Mouse (Mus musculus): ENCODE measurements at regions not wholly inside any gene's neighbourhood (a gene's known extent, or its start where the extent isn't known, plus 50 kb on each side); places are given as distances from the start of the nearest gene placed in this dataset.

DNA sequence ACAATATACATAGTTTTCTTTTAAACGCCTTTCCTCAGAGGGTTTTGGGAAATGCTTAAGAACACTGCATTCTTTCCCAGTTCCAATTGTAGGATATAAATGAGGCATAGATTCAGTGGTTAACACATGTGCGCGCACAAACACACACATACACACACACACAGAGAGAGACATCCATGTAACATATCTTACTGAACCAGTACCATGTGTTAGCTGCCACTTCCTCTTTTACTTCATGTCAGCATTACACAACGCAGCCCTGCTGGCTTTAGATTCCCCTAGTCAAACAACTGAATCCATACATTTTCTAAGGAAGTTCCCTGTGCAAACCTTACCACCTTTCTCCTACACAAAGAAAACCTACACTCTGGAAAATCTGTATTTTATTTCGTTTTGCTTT is 189.1 kb upstream of the Atp2b1 start:
- DNase-seq: no peak

DNA sequence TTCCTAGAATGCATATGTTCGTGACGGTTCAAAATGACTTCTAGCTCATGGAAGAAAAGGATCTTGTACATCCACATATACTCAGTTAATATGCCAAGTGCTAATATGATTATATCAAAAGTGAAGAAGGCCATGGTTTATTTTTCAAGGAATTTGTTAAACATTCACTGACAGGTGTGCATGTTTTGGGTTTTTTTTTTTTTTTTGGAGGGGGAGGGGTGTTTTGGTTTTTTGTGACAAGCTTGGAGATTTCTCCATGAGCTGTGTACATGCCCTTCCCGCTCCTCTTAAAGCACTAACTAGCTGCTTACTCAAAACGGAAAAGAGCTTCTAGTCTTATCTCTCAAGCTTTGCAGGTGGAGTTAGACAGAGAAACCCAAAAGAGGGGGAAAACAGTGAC is 187.1 kb upstream of the Atp2b1 start:
- no peak for DNase-seq

DNA sequence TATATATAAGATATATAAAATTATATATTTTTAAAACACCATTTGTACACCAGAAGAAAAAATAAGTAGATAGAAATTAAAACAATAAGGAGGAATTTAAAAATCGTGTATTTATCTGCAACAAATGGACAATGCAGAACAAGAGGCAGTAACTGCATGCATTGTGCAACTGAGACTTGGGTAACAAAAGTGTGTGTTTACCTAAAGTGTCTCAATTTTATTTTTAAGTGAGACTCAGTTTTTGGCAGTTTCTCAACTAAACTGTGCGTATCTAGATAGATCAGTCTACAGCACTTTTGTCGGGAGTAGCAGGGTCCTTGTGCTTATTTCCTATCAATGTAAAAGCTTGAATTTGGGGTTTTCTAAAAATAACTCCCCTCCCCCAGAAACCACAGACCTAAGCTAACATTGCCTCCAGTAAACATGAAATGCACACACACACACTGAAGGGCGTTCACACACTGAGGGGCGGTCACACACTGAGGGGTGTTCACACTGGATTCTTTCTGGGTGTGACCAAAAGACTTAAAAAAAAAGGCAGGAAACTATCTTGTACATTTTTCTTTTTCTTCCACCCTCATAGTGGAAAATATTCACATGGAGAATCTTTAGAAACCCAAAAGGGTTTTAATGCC is 185.7 kb upstream of the Atp2b1 start:
- DNase-seq: no peak

DNA sequence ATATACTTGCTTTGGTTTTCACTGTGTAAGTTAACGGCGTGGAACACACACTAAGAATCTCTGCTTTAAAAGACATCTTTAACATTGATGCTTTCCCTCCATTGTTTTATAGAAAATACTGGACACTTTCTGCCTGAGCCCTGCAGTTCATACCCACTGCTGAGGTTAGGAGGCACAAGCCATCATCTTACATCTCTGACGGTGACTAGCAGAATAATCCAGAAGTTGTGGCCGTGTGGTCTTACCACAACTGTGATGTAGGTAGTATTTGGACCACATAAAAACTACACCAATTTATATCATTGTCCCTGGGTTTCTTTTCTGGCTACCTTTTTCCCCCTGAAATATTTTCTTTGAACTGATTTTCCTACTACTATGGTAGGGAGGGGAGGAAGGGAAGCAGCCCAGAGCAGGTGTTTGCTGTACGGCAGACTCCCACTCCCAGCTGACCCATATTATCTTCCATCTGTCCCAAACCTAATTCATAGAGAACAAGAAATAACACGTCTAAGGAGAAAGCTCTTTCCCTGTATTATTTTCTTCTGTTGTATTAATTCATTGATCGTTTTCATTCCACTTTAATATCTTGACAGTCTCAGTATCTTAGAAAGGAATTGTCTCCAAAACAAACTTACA is 180.1 kb upstream of the Atp2b1 start:
- no peak for DNase-seq

DNA sequence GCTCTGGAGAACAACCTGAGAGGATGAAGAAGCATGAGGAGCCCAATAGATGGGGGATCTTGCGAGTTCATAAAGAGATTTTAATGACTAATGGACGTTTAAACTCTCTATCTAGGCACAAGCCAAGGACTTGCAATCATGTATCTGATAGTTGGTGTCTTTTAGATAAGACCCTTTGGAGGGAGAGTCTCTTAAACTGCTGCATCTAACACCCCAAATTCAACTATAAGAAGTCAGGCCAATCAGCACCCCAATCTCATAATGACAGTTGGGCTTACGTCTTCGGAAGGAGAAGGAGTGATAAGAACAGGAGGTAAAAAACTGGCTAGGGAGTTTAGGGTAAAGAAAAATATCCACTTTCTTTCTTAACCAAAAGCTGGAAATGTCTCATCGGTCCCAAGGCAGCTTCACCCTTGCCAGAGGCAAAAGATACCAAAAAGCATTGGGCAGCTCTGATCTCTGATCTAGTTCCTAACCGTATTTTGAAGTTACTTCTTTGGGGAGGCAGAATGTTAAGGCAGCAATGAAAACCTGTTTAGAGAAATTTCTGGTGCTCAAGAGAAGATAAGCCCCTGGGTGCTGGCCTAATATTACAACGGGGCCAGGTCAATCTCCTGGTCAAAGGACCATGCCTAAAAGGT is 173.6 kb upstream of the Atp2b1 start:
- no peak for DNase-seq

DNA sequence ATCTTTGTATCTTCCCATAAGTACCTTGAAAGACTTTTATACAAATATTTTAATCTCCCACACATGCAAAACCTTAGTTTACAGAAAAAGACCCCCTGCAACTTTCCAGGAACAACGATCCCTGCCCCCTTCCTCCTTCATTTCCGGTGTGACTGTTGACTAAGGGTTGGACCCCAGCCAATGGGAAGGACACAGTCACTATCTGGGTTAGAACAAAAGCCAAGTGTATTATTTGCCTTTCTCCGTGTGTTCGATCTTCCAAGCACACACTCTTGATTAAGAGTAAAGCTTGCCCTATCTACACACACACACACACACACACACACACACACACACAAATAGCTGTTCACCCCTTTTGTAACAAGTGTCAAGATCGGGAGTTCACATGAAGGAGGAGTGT is 172.8 kb upstream of the Atp2b1 start:
- DNase-seq: no peak

DNA sequence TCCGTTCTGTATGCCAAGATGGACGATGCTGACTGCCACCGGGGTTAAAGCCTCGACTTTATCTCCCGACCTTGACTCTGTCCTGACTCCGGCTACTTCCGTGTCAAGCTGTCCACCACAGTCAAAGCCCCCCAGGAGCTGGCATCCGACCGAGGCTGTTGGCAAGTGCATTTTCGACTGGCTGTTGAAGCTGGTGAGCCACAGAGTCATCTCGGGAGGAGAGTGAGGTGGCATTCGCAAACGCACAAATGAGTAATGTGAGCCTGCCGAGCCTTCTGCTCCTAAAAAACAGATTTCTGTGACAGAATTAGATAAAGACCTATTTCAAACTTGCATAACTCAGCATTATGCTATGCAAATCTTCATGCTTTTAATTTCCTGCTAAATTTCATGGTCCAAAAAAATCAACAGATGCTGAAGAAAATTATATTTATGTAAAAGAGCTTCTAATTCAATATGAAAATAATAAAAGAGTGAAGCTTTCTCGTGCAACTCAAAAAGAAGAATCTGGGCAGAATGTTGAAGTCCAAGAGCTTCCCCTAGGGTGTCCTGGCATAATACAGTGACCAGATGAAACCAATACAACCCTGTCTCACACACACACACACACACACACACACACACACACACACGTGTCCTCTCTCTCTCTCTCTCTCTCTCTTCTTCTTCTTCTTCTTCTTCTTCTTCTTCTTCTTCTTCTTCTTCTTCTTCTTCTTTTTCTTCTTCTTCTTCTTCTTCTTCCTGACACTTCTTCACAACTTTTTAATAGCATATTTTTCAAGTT is 171.2 kb upstream of the Atp2b1 start:
- DNase-seq: no peak

DNA sequence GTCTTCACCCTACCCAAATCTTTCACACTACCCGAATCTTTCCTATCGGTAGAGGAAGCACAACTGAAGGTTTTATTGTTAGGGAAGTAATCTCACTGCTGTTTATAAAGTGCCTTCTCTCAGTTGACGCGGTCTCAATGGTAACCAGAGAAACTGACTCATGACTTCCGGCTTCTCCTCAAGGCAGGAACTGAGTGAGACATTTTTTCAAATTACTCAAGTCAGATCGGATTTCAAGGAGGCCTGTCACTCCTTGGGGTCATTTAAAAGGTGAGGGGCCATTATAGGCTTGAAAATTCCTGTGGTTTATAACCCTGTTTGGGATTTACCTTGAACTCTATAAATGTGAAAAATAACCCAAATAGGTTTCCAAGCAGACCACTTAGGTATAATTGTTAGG is 170.0 kb upstream of the Atp2b1 start:
- DNase-seq: peak; percentile 27

DNA sequence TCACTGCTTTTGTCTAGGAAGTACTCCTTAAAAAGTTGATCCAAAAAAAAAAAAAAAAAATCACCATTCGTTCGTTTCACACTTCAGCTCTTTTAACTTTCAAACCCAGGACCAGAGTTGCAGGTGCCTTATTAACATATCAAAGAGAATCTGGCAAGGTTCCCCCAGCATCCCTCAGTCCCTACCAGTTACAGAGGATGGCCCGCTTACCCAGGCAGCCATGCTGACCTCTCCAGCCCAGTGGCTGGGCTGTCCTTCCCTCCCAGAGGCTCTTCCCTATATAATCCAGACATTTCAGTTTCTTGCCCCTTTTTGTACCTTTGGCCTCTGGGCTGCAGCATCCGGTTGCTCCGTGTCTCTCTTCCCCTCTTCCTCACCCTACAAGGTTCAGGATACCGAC is 169.5 kb upstream of the Atp2b1 start:
- DNase-seq: no peak

DNA sequence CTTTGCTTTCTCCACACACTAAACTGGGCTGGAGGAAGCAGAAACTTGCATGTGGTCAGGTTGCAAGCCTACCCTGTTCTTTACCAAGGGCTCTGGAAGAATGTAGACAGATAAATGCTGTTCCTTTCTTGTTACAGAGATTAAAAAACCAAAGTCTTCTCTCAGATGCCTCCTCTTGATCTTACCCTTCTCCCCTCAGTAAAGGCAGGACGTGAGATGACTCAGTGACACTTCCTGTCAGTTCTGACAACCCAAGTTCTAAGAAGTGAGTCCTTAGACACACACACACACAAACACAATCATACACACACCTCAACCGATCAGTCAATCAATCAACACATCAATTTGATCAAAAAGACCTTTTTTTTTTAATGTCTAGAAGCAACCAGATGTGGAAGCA is 168.8 kb upstream of the Atp2b1 start:
- no peak for DNase-seq

DNA sequence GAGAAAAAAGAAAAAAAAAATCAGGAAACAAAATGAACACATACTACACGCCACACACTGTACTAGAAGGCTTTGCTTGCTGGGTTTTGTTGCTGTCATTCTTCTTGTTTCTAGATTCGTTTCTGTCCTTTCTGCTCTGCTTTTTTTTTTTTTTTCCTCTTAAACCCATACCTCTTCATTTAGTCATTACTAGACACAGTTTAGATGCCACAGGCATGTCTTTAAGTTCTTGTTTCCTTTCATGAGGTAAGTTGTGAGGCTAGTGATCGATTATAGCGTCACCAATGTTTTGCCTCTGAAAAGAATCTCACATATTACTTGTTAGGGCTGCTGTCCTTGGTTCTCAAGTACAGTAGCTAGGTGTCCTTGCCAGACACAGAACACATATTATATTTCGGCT is 168.3 kb upstream of the Atp2b1 start:
- no peak for DNase-seq

DNA sequence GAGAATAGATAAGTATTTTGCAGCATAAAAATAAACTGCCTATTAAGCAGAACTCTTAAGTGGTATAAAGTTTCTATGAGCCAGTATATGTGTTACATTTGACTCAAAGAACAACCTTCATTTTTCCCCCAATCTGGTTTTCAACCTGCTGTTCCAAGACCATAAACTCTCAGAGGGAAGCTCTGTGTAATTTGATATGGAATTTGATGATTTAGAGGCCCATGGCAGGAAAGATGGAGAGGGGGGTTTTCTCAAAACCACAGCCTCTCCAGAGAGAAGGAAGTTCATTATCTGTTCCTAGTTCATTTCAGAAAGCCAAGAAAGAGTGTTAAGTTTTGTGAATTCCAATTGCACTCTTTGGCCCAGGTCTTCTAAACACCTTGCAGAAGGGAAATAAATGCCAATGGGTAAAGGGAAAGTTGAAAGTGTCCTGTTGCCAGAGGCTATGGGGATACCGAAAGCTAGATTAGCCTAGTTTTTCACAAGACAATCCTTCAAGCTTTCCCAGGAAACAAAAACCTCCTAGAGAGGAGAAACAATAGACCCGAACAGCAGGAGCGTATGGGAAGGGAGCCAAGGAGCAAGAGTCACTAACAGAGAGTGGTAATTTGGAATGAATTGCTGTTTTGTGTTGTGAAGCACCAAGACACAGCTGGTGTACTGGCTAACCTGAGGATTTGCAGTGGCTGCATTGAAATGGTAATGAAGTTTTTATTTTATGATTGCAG is 165.2 kb upstream of the Atp2b1 start:
- DNase-seq: no peak

DNA sequence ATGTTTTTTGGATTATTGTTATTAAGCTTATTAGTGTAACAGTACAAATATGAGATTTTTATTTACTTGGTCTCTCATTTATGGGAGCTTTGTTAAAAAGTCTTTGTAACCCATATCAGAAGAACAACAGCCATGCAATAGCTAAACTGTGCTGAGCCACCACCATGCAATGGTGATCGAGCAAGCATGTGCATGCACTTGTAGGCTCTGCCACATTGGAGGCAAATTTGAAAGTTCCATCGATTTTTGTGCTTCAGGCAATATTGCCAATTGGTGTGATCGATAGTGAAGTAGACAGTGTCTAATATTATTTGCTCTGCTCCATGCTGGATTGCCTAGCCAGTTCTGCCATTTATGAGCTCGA is 164.6 kb upstream of the Atp2b1 start:
- DNase-seq: no peak

DNA sequence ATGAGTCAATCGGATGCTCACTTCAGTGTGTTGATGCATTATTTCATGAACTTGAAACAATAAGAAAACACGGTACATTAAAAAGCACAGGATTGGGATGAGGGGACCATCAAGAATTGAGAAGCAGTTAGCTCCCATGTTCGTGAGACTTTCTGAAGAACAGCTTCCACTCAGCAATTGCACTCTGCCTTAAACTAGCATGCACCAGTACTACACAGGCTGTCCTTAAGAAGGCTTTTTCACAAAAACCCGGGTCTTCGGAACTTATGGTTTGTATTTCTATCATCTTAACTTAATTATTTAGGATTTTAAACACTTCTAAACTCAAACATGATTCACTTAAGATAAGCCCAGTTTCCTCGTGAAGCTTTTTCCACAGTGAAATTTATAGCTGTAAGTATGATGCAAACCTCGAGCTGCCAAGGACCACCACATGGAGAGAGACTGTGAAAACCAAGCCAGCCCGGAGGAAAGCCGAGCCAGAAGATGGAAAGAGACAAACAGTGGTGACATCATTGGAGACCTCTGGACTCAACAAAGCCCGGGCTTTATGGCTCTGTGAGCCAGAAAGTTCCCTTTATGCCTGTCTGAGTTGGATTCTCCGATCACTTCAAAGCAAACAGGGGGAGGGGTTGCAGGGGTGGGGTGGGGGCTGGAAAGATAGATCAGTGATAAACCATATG is 162.7 kb upstream of the Atp2b1 start:
- DNase-seq: no peak

DNA sequence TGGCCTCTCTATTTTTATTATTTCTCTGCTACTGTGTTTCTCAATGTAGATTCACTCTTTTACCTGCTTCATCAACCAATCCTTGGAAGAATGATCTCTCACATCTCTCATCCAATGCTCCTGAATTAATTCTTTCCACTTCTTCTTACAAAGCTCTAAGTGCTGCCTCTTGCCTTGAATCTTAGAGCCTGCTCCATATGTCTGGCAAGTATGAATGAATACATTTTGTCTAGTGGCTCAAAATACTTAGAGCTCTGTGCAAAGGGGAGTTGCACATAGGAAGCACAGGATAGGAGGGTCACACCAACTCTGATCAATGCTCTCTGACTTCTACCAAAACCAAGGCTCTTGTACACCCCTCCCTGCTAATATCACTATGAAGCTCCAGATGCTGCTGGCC is 153.1 kb upstream of the Atp2b1 start:
- DNase-seq: no peak

DNA sequence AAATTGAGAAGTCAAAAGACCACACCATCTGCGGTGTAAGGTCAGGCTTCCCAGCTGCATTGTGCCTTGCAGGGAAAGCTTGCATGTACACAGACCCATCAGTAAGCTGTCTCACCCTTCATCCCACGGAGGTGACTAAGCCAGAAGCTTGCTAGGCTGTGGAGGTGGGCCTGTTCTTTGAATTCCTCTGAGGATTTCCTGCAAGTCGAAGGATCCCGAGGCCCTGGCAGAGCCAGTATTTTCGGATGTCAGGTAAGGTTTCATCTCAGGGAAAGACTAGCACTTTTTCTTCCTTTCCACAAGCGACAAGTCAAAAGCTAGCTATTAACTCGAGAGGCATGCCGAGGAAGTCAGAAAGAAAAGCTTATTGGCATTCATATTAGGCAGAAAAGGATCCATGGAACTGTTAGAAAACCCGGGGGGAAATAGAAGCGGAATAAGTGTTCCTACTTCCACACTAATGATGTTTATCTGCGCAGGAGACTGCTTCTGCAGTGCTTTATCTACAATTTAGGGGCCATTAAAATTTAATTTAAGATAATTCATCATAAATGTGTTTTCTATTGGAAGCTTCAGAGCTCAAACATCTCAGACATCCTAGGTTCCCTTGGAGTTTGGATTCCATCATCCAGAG is 148.3 kb upstream of the Atp2b1 start:
- DNase-seq: no peak

DNA sequence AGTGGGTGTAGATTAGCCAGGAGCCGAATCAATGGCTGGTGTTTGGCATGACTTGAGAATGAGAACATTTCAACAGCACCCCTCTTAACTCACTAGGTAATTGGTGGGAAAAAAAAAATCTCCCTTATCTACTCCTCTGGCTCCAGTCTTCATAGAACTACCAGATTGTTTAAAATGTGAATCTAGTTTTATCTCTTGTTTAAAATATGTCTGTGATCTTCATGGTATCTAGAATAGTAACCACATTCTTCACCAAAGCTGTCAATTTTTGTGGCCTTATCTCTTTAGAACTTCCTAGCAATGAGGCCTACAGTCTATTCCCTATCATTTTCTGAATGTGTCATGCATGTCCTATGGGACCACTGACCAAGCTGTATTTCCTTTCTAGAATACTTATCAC is 134.4 kb upstream of the Atp2b1 start:
- no peak for DNase-seq

DNA sequence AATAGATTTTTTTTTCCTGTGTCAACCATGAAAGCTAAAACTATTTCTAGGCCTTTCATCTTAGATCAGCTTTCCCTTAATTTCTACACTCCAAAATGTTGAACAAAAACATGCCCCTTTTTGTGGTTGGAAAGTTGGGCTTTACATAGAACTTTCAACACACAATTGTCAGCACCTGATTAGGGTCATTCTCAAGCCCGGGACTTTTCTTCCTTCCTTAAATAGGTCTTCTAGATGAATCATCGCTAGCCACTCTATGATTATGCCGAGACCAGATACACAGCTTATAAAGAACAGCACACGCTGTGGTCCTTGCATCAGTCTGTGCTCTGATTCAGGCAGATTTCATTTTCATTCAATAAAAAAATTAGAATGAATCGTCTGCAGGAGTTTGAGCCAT is 133.3 kb upstream of the Atp2b1 start:
- no peak for DNase-seq

DNA sequence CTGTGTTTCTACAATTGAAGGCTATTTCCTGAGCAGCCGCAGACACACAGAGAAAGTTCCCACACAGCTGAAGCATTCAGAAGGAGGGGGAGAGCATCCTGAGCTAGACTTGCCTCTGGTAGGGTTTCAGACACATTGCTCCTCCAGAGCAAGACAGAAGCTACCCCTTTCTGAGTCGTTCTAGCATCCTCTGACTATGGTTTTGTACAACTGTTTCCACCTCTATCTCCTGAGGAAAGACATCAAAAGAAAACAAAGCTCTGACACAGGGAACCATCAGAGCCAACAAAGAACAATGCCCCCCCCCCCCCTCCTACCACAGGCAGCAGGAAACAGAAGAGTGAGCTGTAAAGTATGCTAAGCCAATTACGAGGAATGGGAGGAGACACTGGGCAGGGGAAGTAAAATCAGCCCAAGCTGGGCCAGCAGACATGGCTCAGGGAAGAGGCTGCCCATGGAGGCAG is 132.3 kb upstream of the Atp2b1 start:
- peak; percentile 12 for DNase-seq

DNA sequence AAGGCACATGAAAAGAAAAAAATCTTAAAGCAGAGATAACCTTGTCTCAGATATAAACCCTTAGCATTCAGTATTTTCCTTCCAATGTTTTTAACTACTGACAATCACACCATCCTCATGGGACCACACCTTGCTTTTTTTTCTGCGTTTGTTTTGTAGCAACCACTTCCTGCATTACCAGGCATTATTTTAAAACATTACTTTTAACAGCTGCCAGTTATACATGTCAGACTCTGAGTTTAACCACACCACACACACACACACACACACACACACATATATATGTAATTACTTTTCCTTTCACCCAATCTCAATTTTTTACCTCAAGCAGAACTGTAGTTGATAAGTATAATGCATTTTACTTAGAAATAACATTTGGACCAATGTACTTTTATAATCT is 128.8 kb upstream of the Atp2b1 start:
- no peak for DNase-seq

DNA sequence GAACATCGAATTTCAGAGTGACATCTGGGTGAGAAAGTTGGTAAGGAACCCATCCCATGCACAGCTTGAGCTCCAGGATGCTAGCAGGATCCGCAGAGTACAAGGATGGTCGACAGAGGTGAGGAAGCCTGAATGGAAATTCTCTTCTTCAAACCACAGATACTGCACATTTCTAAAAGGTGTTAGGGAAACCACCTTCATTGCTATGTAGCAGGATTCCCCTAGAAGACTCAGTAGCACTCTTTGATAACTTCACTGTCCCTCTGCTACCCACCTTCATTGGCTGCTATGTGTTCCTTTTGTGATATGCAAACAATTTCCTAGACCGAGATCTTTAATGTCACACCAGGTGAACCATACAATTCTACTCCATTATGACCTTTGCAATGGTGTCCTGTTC is 128.1 kb upstream of the Atp2b1 start:
- no peak for DNase-seq

DNA sequence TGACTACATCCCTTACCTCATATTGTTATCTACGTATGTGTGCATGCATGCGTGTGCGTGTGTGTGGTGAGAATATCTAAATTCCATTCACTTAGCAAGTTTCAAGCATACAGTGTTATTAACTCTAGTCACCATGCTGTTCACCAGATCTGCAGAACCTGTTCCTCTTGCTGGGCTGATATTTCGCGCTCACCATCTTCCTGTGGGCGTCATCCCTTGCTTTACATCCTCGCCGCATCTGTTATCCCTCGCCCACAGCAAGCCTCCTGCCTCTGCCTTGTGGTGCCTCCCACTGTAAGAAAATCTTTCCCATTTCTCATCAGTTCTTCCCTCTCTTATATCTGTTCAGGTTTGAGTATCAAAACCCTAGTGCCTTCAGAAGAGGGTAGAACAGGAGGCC is 124.4 kb upstream of the Atp2b1 start:
- no peak for DNase-seq
